Mouse (Mus musculus) urinary bladder, adult 18-20 months (tissue): ENCODE data around the gene Olfr54.
"Not testable (repeated sequence)": the region's sequence is repeated elsewhere in the genome, so short reads cannot be mapped to it uniquely, and the experiment has no call there.

ENCODE experiments used
- DNase-seq, 2 experiments: peaks; one replicate each; pipeline ENCODE4 v3.0.0; 2022; ENCODE audit warnings: low spot score in 2 of 2, mixed read lengths in 2 of 2

Gene Olfr54

GRCm38 (mm10) chr11:51013936-51014335 lies at the start of gene Olfr54:
TSS of gene Olfr54 (plus strand) at chr11:51014236.
- DNase-seq: no peak

GRCm38 (mm10) chr11:50964886-50965285 lies 49.1 kb upstream of the Olfr54 start:
- no peak for DNase-seq

- no peak for DNase-seq
Observed at GRCm38 (mm10) chr11:50966230-50966629, 47.8 kb upstream of the Olfr54 start, which contains the start of gene Olfr1378. TSS of gene Olfr1378 (plus strand) at chr11:50966530.

GRCm38 (mm10) chr11:50977216-50977615 lies 36.8 kb upstream of the Olfr54 start:
- no peak for DNase-seq

- no peak for DNase-seq
Observed at GRCm38 (mm10) chr11:50981667-50982066, 32.4 kb upstream of the Olfr54 start, which contains the start of gene Olfr1377. TSS of gene Olfr1377 (plus strand) at chr11:50981967.

- no peak for DNase-seq
Observed at GRCm38 (mm10) chr11:51003296-51003695, 10.7 kb upstream of the Olfr54 start, which contains the start of gene Olfr51. TSS of gene Olfr51 (plus strand) at chr11:51003596.

- DNase-seq: no peak
Observed at GRCm38 (mm10) chr11:51011821-51012220, 2.2 kb upstream of the Olfr54 start.

- no peak for DNase-seq
Observed at GRCm38 (mm10) chr11:51016341-51016740, 2.3 kb downstream of the Olfr54 start.

GRCm38 (mm10) chr11:51026811-51027210 lies 12.8 kb downstream of the Olfr54 start:
- DNase-seq: not testable (repeated sequence)

- DNase-seq: not testable (repeated sequence)
Observed at GRCm38 (mm10) chr11:51029381-51029780, 15.3 kb downstream of the Olfr54 start.

GRCm38 (mm10) chr11:51030225-51030624 lies 16.2 kb downstream of the Olfr54 start:
- DNase-seq: no peak

GRCm38 (mm10) chr11:51032851-51033250 lies 18.8 kb downstream of the Olfr54 start:
- no peak for DNase-seq

- DNase-seq: not testable (repeated sequence)
Observed at GRCm38 (mm10) chr11:51034141-51034540, 20.1 kb downstream of the Olfr54 start.

GRCm38 (mm10) chr11:51035951-51036350 lies 21.9 kb downstream of the Olfr54 start:
- no peak for DNase-seq

- not testable (repeated sequence) for DNase-seq
Observed at GRCm38 (mm10) chr11:51044776-51045175, 30.7 kb downstream of the Olfr54 start.

GRCm38 (mm10) chr11:51047809-51048208 lies 33.8 kb downstream of the Olfr54 start, which contains the start of gene Olfr1375:
TSS of gene Olfr1375 (plus strand) at chr11:51048109.
- DNase-seq: not testable (repeated sequence)

- DNase-seq: no peak
Observed at GRCm38 (mm10) chr11:51051678-51052077, 37.6 kb downstream of the Olfr54 start.

- no peak for DNase-seq
Observed at GRCm38 (mm10) chr11:51053230-51053629, 39.2 kb downstream of the Olfr54 start.

GRCm38 (mm10) chr11:51059151-51059571 lies 45.1 kb downstream of the Olfr54 start, which contains the start of gene Zfp354a:
TSS of gene Zfp354a (plus strand) at chr11:51059257.
- DNase-seq: peak; percentile 36 to 50

- DNase-seq: no peak
Observed at GRCm38 (mm10) chr11:51059640-51060039, 45.6 kb downstream of the Olfr54 start.

GRCm38 (mm10) chr11:51060981-51061380 lies 46.9 kb downstream of the Olfr54 start:
- DNase-seq: no peak

- no peak for DNase-seq
Observed at GRCm38 (mm10) chr11:51063276-51063675, 49.2 kb downstream of the Olfr54 start.

- DNase-seq: no peak
Observed at GRCm38 (mm10) chr11:51063841-51064240, 49.8 kb downstream of the Olfr54 start.
